Mouse (Mus musculus): ENCODE results near the gene Slc35f6.

- TF ChIP-seq CTCF (conservative IDR thresholded peaks at IDR 0.05; ENCODE audit: low read length) = no peak
- no peak for TF ChIP-seq NANOG (IDR thresholded peaks at IDR 0.05; ENCODE audit: borderline replicate concordance, low read length)
- no peak for TF ChIP-seq POU5F1 (IDR thresholded peaks at IDR 0.05; ENCODE audit: borderline replicate concordance, low read length)
These were observed 3.8 kb downstream of the Slc35f6 start for GRCm38 (mm10) chr5:30651554-30651953.
